Mouse (Mus musculus) kidney, adult 8-10 months (tissue): ENCODE measurements around the gene A630089N07Rik.

ENCODE experiments used
- DNase-seq, 2 experiments: peaks; one replicate each; pipeline ENCODE4 v3.0.0; 2022

Gene A630089N07Rik

GRCm38 (mm10) chr16:97961381-97962150, 120.7 kb downstream of the A630089N07Rik start:
- peak in 1 of 2 experiments; percentile 41 for DNase-seq

GRCm38 (mm10) chr16:97960348-97960747, 121.9 kb downstream of the A630089N07Rik start:
- DNase-seq = no peak

- no peak for DNase-seq
Measured at GRCm38 (mm10) chr16:97958401-97958973, 123.8 kb downstream of the A630089N07Rik start.

GRCm38 (mm10) chr16:97957626-97958025, 124.6 kb downstream of the A630089N07Rik start:
- DNase-seq = no peak

GRCm38 (mm10) chr16:97956011-97956410, 126.2 kb downstream of the A630089N07Rik start:
- no peak for DNase-seq

GRCm38 (mm10) chr16:97953300-97953699, 128.9 kb downstream of the A630089N07Rik start:
- no peak for DNase-seq

GRCm38 (mm10) chr16:97952801-97953200, 129.4 kb downstream of the A630089N07Rik start:
- DNase-seq = no peak

GRCm38 (mm10) chr16:97952371-97952770, 129.9 kb downstream of the A630089N07Rik start:
- DNase-seq = no peak
